Mouse (Mus musculus): ENCODE measurements at regions not wholly inside any gene's neighbourhood (a gene's known extent, or its start where the extent isn't known, plus 50 kb on each side); places are given as distances from the start of the nearest gene placed in this dataset.
A peak's percentile ranks its signal among the peaks of the same experiment; 100 is the strongest.
"Not testable (repeated sequence)": the region's sequence is repeated elsewhere in the genome, so short reads cannot be mapped to it uniquely, and the experiment has no call there.

DNA sequence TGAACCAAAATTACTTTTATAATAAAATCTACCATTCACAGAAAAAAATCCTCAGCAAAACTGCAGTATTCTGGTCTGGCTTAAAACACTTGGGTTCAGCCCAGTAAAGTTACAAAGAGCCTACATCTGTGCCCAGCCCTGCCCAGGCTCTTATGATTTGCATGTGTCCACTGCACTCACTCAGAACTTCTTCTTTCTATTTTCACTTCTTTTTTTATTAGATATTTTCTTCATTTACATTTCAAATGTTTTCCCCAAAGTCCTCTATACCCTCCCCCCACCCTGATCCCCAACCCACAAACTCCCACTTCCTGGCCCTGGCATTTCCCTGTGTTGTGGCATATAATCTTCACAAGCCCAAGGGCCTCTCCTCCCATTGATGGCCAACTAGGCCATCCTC lies 1442.4 kb upstream of the Tacstd2 start:
- no peak for DNase-seq (ENCODE audit: low spot score)

DNA sequence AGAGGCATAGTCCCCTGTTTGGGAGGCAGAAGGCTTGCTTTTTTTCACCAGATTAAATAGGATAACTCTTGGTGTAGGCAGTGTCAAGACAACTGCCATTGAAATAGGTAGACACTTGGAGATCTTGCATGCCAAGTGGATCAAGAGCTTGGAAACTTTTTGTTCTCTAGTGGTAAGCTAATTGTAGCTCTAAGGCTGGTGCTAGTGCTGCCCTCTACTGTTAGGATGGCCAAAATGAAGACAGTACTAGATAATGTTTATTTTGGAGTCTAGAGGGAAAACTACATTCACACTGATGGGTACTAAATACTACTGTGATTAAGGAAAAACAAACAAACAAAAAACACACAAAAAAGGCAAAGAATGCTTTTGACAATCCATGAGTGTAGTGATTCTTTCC lies 1428.4 kb upstream of the Tacstd2 start:
- DNase-seq (ENCODE audit: low spot score): peak; percentile 1

DNA sequence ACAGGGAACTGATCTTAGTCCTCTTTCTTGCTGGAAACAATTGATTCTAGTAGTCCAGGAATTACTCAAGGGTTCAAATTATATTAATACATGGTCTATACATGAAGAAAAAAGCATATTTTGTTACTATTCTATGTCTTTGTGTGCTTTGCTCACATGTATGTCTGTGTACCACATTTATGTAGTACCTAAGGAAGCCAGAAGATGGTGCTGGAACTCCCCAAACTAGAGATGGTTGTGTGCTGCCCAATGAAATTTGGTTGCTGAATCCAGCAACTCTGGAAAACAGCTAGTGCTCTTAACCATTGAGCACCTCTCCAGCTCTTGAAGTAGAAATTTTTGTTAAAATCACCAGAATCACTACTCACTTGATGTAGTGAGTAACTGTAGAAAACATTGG lies 1402.5 kb upstream of the Tacstd2 start:
- peak; percentile 33 for DNase-seq (ENCODE audit: low spot score)

DNA sequence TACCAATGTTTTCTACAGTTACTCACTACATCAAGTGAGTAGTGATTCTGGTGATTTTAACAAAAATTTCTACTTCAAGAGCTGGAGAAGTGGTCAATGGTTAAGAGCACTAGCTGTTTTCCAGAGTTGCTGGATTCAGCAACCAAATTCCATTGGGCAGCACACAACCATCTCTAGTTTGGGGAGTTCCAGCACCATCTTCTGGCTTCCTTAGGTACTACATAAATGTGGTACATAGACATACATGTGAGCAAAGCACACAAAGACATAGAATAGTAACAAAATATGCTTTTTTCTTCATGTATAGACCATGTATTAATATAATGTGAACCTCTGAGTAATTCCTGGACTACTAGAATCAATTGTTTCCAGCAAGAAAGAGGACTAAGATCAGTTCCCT lies 1396.3 kb upstream of the Tacstd2 start:
- DNase-seq (ENCODE audit: low spot score): peak; percentile 36

DNA sequence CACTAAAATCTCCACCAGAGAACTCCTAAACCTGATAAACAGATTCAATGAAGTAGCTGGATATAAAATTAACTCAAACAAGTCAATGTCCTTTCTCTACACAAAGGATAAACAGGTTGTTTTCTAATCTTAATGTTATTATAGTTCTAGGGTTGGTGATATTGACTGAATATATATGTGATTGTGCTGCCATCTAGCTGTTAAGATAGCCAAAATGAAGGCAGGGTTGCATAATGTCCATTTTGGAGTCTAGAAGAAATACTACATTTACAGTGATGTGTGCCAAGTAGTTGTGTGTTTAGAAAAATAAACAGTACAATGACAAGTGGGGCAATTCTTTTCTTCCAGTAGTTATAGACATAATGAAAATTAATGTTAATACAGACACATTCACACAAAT lies 1379.9 kb upstream of the Tacstd2 start:
- DNase-seq (ENCODE audit: low spot score): no peak

DNA sequence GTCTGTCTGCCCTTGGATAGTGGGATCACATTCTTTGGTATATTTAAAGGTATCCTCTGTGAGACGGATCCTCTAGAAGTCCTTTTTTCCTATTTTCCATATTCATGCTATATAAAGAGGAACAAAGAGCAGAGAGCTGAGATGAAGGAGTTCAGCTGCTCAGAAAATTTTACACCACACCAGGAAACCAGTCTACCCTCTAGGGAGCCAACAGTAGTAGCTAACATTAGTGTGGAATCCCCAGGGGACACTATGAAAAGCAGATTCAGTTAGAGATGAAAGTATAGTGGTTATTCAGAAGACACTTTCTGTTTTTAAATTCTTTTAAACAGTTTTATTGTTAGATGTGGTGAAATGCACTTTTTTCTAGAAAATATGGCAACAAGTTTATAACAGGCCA lies 1348.5 kb upstream of the Tacstd2 start:
- no peak for DNase-seq (ENCODE audit: low spot score)

DNA sequence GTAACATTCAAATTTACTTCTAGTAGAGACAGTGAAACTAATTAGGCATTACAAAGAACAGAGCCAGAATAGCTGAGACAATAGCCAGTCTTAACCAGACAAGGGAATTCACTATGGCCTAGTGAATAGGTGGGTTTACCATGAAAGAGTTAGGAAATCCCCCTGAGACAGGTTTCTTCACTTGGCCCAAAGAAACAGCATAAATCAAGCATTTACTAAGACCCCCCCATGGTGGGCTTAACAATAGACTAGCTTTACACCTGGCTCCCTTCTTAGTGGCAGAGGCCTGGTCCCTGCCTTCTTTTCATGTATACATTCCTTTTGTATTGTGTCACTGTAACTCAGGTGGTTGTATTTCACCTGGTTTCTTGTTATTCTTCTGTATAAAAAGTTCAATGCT lies 1317.2 kb upstream of the Tacstd2 start:
- not testable (repeated sequence) for DNase-seq (ENCODE audit: low spot score)

DNA sequence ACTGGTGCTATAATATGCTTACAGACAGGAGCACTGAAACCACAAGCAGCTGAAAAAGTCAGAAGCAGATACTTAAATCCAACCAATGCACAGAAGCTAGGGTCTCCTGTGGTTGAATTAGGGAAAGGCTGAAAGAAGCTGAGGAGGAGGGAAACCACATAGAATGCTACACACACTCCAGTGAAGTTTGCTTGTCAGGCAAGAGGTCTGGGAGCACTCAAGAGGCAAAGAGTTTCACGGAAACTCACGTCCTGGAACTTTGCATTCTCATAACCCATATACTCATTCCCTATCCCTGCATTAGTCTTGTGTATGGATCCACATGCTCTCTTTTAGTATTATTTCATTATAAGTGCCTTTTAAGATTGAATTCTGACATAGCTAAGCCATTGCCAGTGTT lies 1316.7 kb upstream of the Tacstd2 start:
- DNase-seq (ENCODE audit: low spot score): no peak

DNA sequence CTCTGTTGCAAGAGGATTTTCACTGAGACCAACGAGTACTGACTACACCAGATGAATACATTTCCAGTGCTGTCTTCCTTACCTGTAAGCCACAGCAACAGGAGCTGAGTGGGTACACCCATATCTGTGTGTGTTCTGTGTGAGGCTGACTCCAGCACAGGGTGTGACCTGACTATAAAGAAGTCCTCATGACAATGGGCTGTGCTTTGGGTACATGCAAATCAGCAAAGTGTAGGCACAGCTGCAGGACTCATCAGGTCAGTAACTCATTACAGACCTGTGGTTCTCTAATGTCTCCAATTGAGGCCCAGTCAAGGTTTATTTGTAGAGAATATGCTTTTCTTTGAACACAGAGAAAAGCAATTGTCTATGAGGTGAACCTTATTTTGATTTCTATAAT lies 1299.6 kb upstream of the Tacstd2 start:
- DNase-seq (ENCODE audit: low spot score): no peak

DNA sequence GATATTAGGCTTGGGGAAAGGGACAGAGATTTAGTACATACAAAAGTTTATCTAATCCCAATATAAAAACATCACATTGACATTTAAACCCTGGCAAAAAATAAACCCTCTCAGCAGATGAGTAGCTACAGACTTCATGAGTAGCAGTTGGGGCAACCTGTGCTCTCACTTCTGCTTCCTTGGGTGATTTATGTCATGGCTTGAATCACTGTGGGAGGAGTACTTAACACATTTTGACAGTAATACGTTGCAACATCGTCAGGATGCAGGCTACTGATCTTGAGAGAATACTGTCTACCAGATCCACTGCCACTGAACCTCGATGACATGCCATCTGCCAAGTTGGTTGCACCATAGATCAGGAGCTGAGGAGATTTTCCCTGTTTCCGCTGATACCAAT lies 1299.0 kb upstream of the Tacstd2 start:
- no peak for DNase-seq (ENCODE audit: low spot score)

DNA sequence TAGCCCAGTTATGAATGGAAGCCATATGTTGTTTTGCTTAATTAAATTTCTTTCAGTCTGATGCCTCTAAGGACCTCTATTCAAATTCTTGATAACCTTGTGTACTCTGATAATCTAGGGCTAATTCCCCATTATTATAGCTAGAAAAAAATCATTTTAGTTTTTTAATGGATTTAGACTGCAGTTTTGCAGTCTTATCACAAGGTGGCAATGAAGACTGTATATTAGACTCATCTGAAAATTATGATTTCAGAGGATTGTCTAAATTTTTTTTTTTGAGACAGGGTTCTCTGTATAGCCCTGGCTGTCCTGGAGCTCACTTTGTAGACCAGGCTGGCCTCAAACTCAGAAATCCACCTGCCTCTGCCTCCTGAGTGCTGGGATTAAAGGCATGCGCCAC lies 1292.9 kb upstream of the Tacstd2 start:
- not testable (repeated sequence) for DNase-seq (ENCODE audit: low spot score)

DNA sequence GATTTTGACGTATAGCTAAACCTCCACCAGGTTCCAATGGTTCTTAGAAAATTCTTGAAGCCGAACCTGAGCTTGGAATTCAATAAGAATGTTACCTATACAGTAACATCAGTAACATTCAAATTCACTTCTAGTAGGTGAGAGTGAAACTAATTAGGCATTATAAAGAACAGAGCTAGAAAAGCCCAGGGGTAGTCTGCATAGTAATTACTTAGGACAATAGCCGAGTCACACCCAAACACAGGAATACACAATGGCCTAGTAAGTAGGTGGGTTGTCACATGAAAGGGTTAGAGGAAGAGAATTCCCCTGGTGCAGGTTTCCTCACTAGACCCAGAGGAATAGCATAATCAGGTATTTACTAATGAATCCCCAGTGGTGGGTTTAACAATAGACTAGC lies 1277.8 kb upstream of the Tacstd2 start:
- DNase-seq (ENCODE audit: low spot score): no peak

DNA sequence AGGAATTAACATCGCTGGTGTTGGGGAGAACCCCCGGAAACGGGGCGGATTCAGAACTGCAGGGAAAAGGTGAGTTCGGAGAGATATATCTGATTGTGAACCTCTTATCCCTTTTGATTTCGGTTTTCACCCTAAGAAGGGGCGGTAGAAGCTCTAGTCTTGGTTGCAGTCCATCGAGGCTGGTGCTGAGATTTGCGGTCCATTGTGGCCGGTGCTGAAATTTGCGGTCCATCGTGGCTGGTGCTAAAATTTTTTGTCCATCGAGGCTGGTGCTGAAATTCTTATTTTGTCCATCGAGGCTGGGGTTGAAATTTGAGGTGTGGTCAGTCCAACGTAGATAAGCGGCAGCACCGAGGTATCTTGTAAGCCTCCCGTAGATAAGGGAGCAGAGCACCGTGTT lies 1263.6 kb upstream of the Tacstd2 start:
- not testable (repeated sequence) for DNase-seq (ENCODE audit: low spot score)

DNA sequence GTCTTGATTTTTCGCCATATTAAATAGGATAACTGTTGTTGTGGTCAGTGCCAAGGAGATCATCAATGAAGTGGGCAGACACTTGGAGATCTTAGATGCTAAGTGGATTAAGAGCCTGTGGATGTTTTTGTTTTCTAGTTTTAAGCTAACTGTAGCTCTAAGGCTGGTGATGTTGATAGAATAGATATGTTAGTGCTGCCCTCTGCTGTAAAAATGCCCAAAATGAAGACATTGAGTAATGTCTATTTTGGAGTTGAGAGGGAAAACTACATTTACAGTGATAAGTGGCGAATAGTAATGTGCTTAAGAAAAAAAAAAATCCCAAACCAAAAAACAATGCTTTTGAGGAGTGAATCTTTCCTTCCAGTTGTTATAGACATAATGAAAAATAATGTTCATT lies 1235.9 kb upstream of the Tacstd2 start:
- no peak for DNase-seq (ENCODE audit: low spot score)

DNA sequence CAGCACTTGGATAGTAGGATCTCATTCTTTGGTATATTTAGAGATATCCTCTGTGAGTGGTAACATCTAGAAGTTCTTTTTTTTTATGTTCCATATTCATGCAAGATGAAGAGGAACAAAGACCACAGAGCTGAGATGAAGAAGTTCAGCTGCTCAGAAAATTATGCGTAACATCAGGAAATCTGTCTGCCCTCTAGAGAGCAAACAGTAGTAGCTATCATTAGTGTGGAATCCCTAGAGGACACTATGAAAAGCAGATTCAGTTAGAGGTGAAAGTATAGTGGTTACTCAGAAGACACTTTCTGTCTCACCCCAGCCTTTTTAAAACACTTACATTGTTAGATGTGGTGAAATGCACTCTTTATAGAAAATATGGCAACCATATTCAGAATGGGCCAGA lies 1214.9 kb upstream of the Tacstd2 start:
- no peak for DNase-seq (ENCODE audit: low spot score)

DNA sequence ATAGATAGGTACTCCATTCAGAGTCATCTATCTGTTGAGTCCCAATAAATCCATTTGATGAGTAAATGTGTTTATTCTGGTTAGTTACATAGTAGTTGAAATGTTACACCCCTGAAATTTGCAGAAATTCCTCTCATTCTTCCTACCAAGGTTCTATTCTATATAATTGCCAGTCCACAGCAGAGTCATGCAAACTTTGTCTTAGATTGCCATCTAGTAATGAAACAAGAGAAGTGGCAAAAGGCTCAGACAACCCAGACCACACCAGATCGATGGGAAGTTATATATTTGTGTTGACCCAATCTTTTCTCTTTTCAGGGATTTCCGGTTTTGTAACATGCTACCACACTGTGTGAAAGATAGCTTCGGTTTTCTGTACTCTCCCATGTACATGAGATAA lies 1214.1 kb upstream of the Tacstd2 start:
- no peak for DNase-seq (ENCODE audit: low spot score)

DNA sequence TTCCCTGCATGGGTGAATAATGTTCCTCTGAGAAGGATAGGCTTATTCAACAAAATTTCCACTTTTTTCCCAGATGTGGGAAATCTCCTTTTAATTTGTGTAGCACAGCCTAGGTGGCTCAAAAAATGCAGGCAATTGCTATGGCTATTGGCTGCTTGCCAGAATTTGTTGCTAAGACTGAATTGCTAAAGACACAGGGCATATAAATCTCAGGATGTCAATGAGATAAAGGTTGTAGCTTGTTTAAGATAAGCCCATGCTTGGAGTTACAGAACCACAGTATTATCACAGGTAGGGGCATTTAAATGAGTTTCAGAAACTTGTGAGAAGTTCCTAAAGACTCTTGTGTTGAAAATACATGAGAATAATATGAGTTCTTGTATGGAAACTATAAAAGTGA lies 1203.0 kb upstream of the Tacstd2 start:
- no peak for DNase-seq (ENCODE audit: low spot score)

DNA sequence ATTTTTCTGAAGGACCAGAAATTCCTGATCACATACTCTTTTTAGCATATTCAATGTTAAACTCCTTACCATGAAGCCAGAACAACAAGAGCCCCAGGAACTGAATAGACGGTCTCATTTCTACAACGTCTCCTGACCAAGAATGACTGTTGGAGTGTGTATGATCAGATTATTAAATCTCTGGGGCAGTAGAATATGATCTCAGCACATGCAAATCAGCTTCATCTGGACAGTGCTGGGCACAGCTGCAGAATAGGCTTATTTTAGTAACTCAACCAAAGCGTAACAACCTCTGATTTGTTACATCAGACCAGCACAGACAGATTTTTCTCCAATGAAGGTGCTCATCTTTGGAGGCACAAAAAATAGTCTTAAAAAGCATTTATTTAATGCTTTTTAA lies 1201.1 kb upstream of the Tacstd2 start:
- no peak for DNase-seq (ENCODE audit: low spot score)

DNA sequence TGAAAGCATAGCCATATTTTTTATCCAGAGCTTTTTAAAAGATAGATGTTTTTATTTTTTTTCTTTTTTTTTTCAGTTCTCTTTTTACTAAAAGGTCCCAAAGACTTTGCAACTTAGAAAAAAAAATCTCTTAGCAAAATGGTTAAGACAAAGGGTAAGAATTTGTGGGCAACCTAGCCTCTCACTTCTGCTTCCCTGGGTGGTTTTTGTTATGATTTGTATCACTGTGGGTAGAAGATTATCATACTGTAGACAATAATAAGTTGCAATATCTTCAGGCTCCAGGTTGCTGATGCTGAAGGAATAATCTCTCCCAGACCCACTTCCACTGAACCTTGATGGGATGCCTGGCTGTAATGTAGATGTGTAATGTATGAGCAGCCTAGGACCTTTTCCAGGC lies 1200.5 kb upstream of the Tacstd2 start:
- no peak for DNase-seq (ENCODE audit: low spot score)

DNA sequence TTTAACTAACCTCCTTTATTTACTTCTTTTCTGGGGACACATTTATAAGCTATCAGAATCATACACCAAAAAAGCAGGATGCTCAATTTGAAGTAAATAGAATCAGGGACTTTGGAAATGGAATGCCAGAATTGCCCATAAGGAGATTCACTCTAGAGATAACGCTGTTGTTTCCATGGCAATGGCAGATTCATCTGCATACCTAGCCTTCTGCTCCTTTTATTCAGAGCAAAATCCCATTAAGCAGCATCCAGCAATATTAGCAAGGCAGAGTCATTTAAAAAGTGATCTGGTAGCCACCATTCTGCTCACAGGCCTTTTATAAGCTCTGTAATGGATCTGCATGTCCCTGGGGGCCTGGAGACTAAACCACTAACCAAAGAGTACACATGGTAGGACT lies 1175.5 kb upstream of the Tacstd2 start:
- not testable (repeated sequence) for DNase-seq (ENCODE audit: low spot score)

DNA sequence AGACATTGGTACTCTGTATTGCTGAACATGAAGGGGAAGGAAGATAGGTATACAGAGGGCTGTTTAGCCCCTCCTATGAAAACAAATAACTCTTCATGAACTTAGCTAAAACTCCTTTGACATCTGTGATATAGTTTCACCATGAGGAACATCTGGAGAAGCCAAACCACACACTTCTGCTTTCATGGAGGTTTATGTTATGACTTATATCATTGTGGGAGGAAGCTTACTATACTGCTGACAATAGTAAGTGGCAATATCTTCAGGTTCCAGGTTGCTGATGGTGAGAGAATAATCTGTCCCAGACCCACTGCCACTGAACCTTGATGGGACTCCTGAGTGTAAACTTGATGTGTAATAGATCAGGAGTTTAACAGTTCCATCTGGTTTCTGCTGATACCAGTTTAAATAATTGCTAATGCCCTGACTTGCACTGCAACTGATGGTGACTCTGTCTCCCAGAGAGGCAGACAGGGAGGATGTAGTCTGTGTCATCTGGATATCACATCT lies 1168.8 kb upstream of the Tacstd2 start:
- DNase-seq (ENCODE audit: low spot score): not testable (repeated sequence)

DNA sequence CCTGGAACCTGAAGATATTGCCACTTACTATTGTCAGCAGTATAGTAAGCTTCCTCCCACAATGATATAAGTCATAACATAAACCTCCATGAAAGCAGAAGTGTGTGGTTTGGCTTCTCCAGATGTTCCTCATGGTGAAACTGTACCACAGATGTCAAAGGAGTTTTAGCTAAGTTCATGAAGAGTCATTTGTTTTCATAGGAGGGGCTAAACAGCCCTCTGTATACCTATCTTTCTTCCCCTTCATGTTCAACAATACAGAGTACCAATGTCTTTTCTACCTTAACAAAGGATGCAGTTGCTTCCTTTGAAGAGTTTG lies 1145.2 kb upstream of the Tacstd2 start:
- not testable (repeated sequence) for DNase-seq (ENCODE audit: low spot score)

DNA sequence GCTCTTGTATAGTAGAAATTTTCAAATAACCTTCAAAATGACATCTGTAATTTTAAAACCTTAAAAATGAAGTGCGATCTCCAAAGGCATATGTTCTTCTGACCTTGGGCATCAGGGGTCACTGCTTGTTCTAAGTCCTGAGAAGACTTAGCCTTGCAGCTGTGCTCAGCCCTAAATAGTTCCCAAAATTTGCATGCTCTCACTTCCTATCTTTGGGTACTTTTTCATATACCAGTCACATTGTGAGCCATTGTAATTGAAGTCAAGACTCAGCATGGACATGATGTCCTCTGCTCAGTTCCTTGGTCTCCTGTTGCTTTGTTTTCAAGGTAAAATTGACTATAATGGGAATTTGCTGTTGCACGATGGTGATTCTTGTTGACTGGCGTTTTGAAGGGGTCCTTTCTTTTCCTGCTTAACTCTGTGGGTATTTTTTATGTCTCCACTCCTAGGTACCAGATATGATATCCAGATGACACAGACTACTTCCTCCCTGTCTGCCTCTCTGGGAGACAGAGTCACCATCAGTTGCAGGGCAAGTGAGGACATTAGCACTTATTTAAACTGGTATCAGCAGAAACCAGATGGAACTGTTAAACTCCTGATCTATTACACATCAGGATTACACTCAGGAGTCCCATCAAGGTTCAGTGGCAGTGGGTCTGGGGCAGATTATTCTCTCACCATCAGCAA lies 1144.6 kb upstream of the Tacstd2 start:
- DNase-seq (ENCODE audit: low spot score): no peak

DNA sequence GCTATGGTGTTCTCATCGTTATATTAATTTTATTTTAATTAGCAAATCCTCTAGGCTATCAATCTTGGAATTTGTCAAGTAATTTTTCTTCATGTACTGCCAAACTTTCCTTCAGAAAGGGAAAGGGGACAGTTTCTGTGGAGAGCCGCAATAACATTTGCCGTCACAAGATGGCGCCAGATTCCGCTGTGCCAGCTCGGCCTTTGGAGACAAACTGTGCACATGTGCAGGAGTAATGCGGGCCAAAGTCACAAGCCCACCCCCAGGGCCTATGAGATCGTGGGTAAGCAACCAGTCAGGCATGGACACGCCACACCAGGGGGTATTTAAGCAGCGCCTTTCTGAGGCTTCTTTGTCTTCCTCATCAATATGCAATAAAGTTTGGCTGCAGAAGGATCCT lies 1132.8 kb upstream of the Tacstd2 start:
- peak; percentile 61 for DNase-seq (ENCODE audit: low spot score)

DNA sequence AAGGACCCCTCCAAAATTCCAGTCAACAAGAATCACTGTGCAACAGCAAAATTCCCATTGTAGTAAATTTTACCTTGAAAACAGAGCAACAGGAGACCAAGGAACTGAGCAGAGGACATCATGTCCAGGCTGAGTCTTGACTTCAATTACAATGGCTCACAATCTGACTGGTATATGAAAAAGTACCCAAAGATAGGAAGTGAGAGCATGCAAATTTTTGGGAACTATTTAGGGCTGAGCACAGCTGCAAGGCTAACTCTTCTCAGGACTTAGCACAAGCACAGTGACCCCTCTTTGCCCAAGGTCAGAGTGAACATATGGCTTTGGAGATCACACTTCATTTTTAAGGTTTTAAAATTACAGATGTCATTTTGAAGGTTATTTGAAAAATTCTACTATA lies 1096.7 kb upstream of the Tacstd2 start:
- DNase-seq (ENCODE audit: low spot score): not testable (repeated sequence)

All from embryo, embryonic 10.5 days (tissue).